Mouse (Mus musculus) midbrain, postnatal 0 days (tissue): Measurements from ENCODE around the gene Fto. TPM values are rescaled to one million over a fixed set of nuclear protein-coding genes. Genes with fewer than 3 reads are reported as not detected.

Source experiments
- ATAC-seq: fragments of 200-750 bp; cut with Nextera tagmentation; 2 replicates; pipeline ENCODE4 v1.8.0; 2017; ENCODE audit warnings: moderate number of reproducible peaks, mild to moderate bottlenecking, moderate TSS enrichment, moderate library complexity; ENCODE audit not compliant: low FRiP score
- DNase-seq: peaks from one replicate; pipeline ENCODE4 v3.0.0-alpha.2; 2015; ENCODE audit warnings: low spot score
- H3K27ac ChIP-seq: fragments of 300-500 bp; sonication (generic); 2 replicates; pipeline ENCODE4 v1.5.1; 2014; ENCODE audit warnings: low read depth, mild to moderate bottlenecking, low read length, mixed read lengths
- H3K27me3 ChIP-seq: fragments of 300-500 bp; sonication (generic); 2 replicates; pipeline ENCODE4 v1.6.1; 2014; ENCODE audit warnings: low read length, control low read depth, mixed read lengths; ENCODE audit not compliant: insufficient read depth
- H3K36me3 ChIP-seq: fragments of 300-500 bp; sonication (generic); 2 replicates; pipeline ENCODE4 v1.6.1; 2014; ENCODE audit warnings: low read length, control low read depth, mixed read lengths; ENCODE audit not compliant: insufficient read depth
- H3K4me1 ChIP-seq: fragments of 300-500 bp; sonication (generic); 2 replicates; pipeline ENCODE4 v1.6.1; 2014; ENCODE audit warnings: mild to moderate bottlenecking, control low read depth, antibody characterized with exemption, low read length, mixed read lengths; ENCODE audit not compliant: insufficient read depth
- H3K4me2 ChIP-seq: fragments of 300-500 bp; sonication (generic); 2 replicates; pipeline ENCODE4 v1.6.1; 2014; ENCODE audit warnings: low read depth, mild to moderate bottlenecking, low read length, mixed read lengths; ENCODE audit not compliant: poor library complexity, severe bottlenecking
- H3K4me3 ChIP-seq: fragments of 300-500 bp; sonication (generic); 2 replicates; pipeline ENCODE4 v1.5.1; 2014; ENCODE audit warnings: low read depth, mild to moderate bottlenecking, low read length, moderate library complexity
- H3K9ac ChIP-seq: fragments of 300-500 bp; sonication (generic); replicated peaks from 2 replicates; pipeline ENCODE4 v1.6.1; 2014; ENCODE audit warnings: mild to moderate bottlenecking, low read length, moderate library complexity, mixed read lengths; ENCODE audit not compliant: poor library complexity, severe bottlenecking
- H3K9me3 ChIP-seq: fragments of 300-500 bp; sonication (generic); 2 replicates; pipeline ENCODE4 v1.6.1; 2016; ENCODE audit warnings: low read length, control low read depth
- CTCF ChIP-seq: IDR thresholded peaks from 2 replicates; pipeline ENCODE4 v1.5.1; 2016; ENCODE audit warnings: antibody characterized with exemption, mild to moderate bottlenecking
- WGBS: fragments of 180-500 bp; shearing (Covaris S2); extraction: QIAGEN DNeasy Blood & Tissue Kit; methylation state at CpG from one replicate; pipeline ENCODE4 v1.1.7; 2014; 5-methylcytosine and 5-hydroxymethylcytosine counted together
- polyA plus RNA-seq: library from polyadenylated mRNA; unstranded; fragments of >200 nt; fragmentation: Nextera tagmentation; extraction: Ambion mirVana; gene quantifications from 2 replicates; pipeline ENCODE4 v1.2.1, GENCODE M21; 2015
- total RNA-seq: library from RNA; depleted of rRNA; stranded (reverse); fragments of >200 nt; gene quantifications from 2 replicates; pipeline ENCODE4 v1.2.3, GENCODE M21; 2014

The Fto gene
- total and polyA plus RNA-seq, 2 experiments from 2014 or later: 97.9 to 151 TPM

- DNase-seq (no peak), ATAC-seq (no peak)
- Histone ChIP-seq H3K4me2 (no peak overlapping the region), H3K27me3 (no peaks in the 10 kb centered on the region), H3K4me1 (no peaks in the 10 kb centered on the region), H3K36me3 (no peaks in the 10 kb centered on the region), H3K9me3 (no peaks in the 10 kb centered on the region), H3K27ac (no peak overlapping the region), H3K4me3 (no peak overlapping the region), H3K9ac (no peak overlapping the region)
- WGBS: 63% methylated on average over 6 of the region's 6 CpGs
- TF ChIP-seq CTCF: no peak
These were observed 246.8 kb downstream of the Fto start for GRCm38 (mm10) chr8:91560017-91560591.

DNA sequence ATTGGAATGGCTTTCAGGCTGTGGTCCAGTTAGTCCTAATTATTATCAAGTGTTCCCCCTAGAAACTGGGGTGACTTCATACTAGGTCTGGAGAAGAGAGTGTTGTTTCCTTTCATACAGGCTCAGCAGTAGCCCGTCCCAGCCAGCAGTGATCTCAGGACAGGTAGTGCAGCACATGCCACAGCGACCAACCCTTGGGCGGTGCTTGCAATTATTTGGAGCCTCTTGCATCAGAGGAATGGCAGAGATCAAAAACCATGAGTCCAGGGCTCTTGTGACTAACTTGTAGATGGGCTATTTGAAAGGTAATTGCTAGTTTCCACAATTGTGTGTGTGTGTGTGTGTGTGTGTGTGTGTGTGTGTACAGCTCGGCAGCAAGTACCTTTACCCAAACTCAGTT is 247.9 kb downstream of the Fto start:
- Histone ChIP-seq H3K27ac (no peak overlapping the region), H3K9me3 (no peaks in the 10 kb centered on the region), H3K9ac (no peak overlapping the region), H3K4me1 (no peaks in the 10 kb centered on the region), H3K4me3 (no peak overlapping the region), H3K27me3 (no peaks in the 10 kb centered on the region), H3K4me2 (no peak overlapping the region), H3K36me3 (no peaks in the 10 kb centered on the region)
- DNase-seq (no peak), ATAC-seq (no peak)
- no peak for TF ChIP-seq CTCF
- 89% methylated on average over 4 of the region's 4 CpGs for whole genome bisulfite sequencing

GRCm38 (mm10) chr8:91562600-91562999 is 249.3 kb downstream of the Fto start:
- H3K4me2 ChIP-seq: no peak overlapping the region
- H3K9ac ChIP-seq: no peak overlapping the region
- TF ChIP-seq CTCF: no peak
- H3K9me3 ChIP-seq: no peaks in the 10 kb centered on the region
- H3K36me3 ChIP-seq: no peaks in the 10 kb centered on the region
- DNase-seq (no peak), ATAC-seq (no peak)
- H3K27ac ChIP-seq: no peak overlapping the region
- no peak overlapping the region for H3K4me3 ChIP-seq
- 69% methylated on average over 7 of the region's 7 CpGs for WGBS
- H3K4me1 ChIP-seq: no peaks in the 10 kb centered on the region
- no peaks in the 10 kb centered on the region for H3K27me3 ChIP-seq

DNA sequence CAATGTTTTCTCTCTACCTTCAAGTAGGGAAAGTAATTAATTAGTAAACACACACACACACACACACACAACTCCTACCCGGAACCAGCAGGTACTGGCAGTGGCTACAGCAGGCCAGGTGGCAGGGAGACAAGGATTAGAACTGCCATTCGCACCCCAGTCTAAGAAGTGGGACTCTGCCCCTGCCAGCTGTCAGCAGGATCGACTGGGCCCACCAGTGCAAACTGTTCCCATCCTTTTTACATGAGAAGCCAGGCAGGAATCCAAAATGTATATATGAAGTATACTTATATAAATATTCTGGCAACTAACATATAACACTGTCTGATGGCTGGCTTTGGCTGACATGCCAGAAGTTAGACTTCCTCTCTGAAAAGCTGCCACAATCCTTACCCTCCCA is 250.0 kb downstream of the Fto start:
- H3K9ac ChIP-seq: no peak overlapping the region
- no peaks in the 10 kb centered on the region for H3K9me3 ChIP-seq
- H3K27ac ChIP-seq: no peak overlapping the region
- no peak overlapping the region for H3K4me3 ChIP-seq
- H3K27me3 ChIP-seq: no peaks in the 10 kb centered on the region
- H3K36me3 ChIP-seq: no peaks in the 10 kb centered on the region
- TF ChIP-seq CTCF: no peak
- H3K4me2 ChIP-seq: no peak overlapping the region
- DNase-seq: no peak
- WGBS: 90% methylated on average over 3 of the region's 3 CpGs
- ATAC-seq: no peak
- H3K4me1 ChIP-seq: no peaks in the 10 kb centered on the region

- H3K9ac ChIP-seq: no peak overlapping the region
- H3K27me3 ChIP-seq: no peaks in the 10 kb centered on the region
- ATAC-seq (no peak), DNase-seq (no peak)
- H3K9me3 ChIP-seq: no peaks in the 10 kb centered on the region
- 33% methylated on average over 12 of the region's 12 CpGs for WGBS
- H3K4me1 ChIP-seq: peaks cover 5% of the 10 kb centered on the region; the same call in 1 of the 2 replicates
- TF ChIP-seq CTCF: no peak
- H3K36me3 ChIP-seq: no peaks in the 10 kb centered on the region
- H3K27ac ChIP-seq: no peak overlapping the region
- no peak overlapping the region for H3K4me2 ChIP-seq
- H3K4me3 ChIP-seq: no peak overlapping the region
These were observed 252.7 kb downstream of the Fto start for GRCm38 (mm10) chr8:91565869-91566502.

DNA sequence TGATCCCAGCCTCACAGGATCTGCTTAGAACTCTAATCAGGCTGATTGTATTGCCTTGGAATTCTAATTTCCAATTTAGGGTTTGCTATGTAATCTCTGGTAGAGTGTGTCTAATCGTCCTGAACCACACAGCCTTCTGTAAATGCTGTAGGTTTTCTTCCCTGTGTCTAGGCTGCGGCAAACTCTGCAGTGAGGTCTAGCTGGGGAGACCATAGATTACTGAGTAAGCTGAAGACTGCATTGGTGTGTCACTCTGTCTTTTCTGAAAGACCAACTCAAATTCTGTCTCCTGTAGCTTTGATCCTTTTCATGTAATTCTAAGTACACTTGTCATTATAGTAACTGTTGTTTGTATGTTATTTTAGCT is 253.2 kb downstream of the Fto start:
- DNase-seq (no peak), ATAC-seq (no peak)
- H3K36me3 ChIP-seq: no peaks in the 10 kb centered on the region
- no peaks in the 10 kb centered on the region for H3K9me3 ChIP-seq
- no peak overlapping the region for H3K4me2 ChIP-seq
- no peak overlapping the region for H3K9ac ChIP-seq
- WGBS: 33% methylated on average over 2 of the region's 2 CpGs
- H3K4me3 ChIP-seq: no peak overlapping the region
- no peaks in the 10 kb centered on the region for H3K27me3 ChIP-seq
- no peak overlapping the region for H3K27ac ChIP-seq
- TF ChIP-seq CTCF: no peak
- peaks cover 5% of the 10 kb centered on the region; the same call in 1 of the 2 replicates for H3K4me1 ChIP-seq
